Mouse (Mus musculus) splenic B cell, adult 2 months (primary cell): ENCODE data around the gene Iqsec2.
A peak's percentile ranks its signal among the peaks of the same experiment; 100 is the strongest.
"Not testable (repeated sequence)": the region's sequence is repeated elsewhere in the genome, so short reads cannot be mapped to it uniquely, and the experiment has no call there.

ENCODE experiments used
- DNase-seq: peaks from one replicate; pipeline ENCODE4 v3.0.0-alpha.2; 2011; ENCODE audit warnings: low read depth, low spot score
- H3K27me3 ChIP-seq: 2 replicates; pipeline ENCODE4 v1.6.1; 2012; ENCODE audit warnings: mild to moderate bottlenecking, low read length, moderate library complexity, mixed read lengths; ENCODE audit not compliant: control insufficient read depth, poor library complexity, insufficient read depth, severe bottlenecking
- H3K36me3 ChIP-seq: 2 replicates; pipeline ENCODE4 v1.6.1; 2012; ENCODE audit warnings: mild to moderate bottlenecking, low read length, moderate library complexity, mixed read lengths; ENCODE audit not compliant: control insufficient read depth, poor library complexity, insufficient read depth, severe bottlenecking

Iqsec2 gene

DNA sequence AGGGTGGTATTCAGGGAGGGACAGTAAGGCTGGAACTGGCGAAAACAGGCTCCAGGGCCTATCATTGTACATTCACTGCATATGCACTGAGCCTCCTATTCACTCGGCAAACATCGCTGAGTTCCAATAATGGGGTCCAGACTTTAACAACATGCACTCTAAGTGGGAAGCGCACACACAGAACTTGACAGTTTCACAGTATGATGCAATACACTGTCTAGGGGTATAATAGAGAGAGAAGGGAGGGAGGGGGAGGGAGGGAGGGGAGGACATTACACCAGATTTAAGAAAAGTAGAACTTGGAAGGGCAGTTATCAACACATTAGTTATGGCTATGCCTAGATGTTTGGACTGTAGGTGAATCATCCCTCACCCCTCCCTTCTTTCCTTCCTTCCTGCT, 59.2 kb downstream of the Iqsec2 start:
- no peaks in the 10 kb centered on the region for H3K27me3 ChIP-seq
- no peaks in the 10 kb centered on the region for H3K36me3 ChIP-seq
- no peak for DNase-seq

DNA sequence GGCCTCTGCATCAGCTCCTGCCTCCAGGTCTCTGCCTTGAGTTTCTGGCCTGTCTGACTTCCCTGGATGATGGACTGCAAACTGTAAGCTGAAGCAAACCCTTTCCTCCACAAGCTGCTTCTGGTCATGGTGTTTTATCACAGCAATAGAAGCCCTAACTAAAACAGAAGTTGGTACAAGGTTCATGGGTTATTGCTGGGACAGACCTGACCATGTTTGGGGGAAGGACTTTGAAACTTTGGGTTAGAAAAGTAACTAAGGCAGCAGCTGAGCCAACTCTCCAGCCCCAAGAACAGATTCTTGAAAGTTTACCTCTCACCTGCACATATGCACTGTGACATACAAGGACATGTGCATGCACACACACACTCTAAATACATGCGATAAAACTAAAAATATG, 61.4 kb downstream of the Iqsec2 start:
- DNase-seq, result no peak
- Histone ChIP-seq H3K27me3 (no peaks in the 10 kb centered on the region), H3K36me3 (no peaks in the 10 kb centered on the region)

DNA sequence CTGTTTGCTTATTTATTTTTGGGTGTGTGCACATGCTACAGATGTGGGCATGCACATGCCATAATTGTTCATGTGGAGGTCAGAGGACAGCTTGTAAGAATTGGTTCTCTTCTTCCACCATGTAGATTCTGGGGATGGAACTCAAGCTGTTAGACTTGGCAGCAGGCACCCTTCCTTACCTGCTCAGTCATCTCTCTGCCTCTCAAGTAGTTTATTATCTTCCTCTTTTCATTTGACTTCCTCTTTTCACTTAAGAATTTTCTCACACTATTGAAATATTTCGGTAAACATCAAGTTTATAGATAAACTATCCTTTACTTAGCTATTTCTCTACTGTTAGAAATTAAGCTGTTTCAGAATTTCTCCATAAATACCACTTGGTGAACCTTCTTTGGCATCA, 70.6 kb downstream of the Iqsec2 start:
- Histone ChIP-seq H3K27me3 (no peaks in the 10 kb centered on the region), H3K36me3 (no peaks in the 10 kb centered on the region)
- peak; percentile 3 for DNase-seq

DNA sequence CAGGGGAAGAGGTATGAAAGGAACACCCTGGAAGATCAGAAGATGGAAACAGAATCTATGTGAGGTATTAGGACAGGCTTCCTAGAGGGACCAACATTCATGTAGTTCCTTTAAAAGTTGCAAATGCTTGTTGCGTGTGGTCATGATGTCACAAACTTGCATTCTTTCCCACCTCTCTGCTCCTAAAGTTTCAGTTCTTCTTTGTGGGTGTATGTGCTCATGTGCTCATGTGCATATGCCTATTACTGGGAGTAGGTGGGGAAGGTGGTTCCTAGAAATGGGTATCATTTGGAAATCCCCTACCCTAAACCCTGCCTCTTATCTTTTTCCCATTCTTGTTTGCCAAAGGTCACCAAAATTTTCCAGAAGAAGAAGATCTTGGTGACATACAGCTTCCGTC, 74.5 kb downstream of the Iqsec2 start:
- H3K27me3 ChIP-seq, result no peaks in the 10 kb centered on the region
- DNase-seq, result peak; percentile 3

DNA sequence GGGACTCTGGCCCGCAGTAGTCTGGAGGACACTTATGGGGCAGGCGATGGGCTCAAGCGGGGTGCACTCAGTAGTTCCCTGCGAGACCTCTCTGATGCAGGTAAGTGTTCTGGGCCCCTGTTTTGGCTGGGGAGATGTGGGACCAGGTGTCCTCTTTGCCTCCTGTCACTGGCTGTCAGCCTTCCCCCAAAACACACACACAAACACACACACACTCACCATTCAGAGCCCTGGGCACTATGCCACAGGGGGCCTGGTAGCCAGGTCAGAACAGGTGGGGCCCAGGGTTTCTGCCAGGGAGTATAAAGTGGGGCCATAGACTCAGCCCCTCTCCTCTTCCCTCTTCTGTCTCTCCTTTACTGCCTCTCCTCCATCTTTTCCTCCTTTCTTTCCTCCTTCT, 77.7 kb downstream of the Iqsec2 start:
- no peaks in the 10 kb centered on the region for H3K27me3 ChIP-seq
- H3K36me3 ChIP-seq, result no peaks in the 10 kb centered on the region
- DNase-seq, result no peak

More for the DNA sequence above, 74.5 kb downstream of the Iqsec2 start:
- no peaks in the 10 kb centered on the region for H3K36me3 ChIP-seq

DNA sequence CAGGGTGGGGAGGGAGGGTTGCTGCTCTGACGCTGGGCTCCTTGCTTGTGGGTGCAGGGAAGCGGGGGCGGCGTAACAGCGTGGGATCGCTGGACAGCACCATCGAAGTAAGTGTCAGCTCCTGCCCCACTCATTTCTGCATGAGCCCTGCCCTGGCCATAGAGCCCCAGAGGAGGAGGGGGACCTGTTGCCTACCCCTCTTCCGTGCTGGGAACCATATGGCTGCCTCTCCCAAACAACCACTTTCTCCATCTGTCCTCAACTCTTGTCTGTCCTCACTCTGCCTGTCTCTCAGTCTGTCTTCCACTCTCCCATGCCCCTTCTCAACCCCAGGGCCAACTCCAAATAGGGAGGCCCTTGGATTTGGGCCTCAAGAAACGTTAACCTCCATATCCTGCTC, 78.2 kb downstream of the Iqsec2 start:
- DNase-seq, result no peak
- no peaks in the 10 kb centered on the region for H3K27me3 ChIP-seq
- no peaks in the 10 kb centered on the region for H3K36me3 ChIP-seq

DNA sequence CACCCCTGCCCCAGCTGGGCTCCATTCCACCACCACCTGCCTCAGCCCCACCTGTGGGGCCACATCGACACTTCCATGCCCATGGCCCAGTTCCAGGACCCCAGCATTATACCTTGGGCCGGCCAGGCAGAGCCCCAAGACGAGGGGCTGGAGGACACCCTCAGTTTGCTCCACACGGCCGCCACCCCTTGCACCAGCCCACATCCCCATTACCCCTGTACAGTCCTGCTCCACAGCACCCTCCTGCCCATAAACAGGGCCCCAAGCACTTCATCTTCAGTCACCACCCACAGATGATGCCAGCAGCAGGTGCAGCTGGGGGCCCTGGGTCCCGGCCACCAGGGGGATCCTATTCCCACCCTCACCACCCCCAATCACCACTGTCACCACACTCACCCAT, 79.2 kb downstream of the Iqsec2 start:
- Histone ChIP-seq H3K36me3 (no peaks in the 10 kb centered on the region), H3K27me3 (no peaks in the 10 kb centered on the region)
- no peak for DNase-seq

DNA sequence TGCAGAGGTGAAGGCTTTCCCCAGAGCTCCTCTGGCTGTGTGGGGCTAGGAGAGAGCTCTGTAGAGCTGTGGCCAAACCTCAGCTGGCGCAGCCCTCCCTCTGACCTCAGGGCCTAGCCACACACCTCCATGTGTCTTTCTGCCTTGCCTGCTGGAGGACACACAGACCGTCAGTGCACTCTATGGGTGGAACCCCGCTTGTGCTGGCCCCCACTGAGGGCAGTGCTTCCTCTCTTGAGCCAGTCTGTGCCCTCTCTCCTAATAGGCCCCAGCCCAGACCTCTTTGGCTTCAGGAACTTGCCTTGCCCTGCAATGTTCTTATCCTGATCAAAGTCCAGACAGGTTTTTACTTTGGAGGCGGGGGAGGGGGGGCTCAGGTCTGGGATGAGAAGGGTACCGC, 80.2 kb downstream of the Iqsec2 start:
- H3K27me3 ChIP-seq, result no peaks in the 10 kb centered on the region

DNA sequence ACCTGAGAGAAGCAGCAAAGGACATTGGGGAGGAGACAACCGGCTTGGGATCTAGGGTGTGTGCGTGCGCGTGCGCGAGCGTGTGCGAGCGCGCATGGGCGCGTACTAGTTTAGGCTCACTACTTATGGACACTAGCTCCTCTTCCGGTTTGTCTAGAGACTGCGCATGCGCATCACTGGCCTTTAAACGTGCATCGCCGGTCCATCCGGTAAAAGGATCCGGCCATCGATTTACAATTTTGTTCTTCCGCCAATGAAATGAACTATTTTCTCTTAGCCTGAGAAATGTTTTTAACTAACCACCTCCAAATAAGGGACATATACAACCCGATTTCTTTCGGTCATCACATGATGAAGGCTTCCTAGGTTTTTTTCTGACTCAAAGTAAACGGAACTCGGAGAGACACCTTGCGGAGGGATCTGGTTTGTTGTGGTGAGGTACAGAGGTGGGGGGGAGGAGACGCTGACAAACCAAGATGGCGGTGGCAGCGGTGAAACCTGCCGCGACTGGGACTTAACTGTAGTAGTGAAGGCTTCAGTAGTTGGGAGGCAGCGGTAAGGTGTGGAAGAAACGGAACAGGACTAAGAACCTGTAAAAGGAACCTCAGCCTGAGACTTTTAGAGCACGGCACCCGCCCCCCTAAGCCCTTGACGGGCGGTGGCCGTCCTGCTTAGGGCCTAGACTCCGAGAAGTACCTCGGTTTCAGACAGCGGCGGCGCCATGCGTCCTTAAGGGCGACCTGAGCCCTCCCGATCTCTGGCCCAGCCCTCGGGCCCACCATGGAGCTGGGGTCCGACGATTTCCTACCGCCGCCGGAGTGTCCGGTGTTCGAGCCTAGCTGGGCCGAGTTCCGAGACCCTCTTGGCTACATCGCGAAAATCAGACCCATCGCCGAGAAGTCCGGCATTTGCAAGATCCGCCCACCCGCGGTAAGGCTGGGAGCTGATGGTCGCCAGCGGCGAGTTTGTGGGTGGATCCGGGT, 89.0 kb downstream of the Iqsec2 start, which contains the start of gene Kdm5c:
TSS of gene Kdm5c (plus strand) at position 240 of the 983 bp plus-strand sequence.
- Histone ChIP-seq H3K27me3 (no peaks in the 10 kb centered on the region), H3K36me3 (no peaks in the 10 kb centered on the region)
- peak; percentile 97 for DNase-seq

More for the DNA sequence above, 80.2 kb downstream of the Iqsec2 start:
- no peaks in the 10 kb centered on the region for H3K36me3 ChIP-seq
- no peak for DNase-seq

DNA sequence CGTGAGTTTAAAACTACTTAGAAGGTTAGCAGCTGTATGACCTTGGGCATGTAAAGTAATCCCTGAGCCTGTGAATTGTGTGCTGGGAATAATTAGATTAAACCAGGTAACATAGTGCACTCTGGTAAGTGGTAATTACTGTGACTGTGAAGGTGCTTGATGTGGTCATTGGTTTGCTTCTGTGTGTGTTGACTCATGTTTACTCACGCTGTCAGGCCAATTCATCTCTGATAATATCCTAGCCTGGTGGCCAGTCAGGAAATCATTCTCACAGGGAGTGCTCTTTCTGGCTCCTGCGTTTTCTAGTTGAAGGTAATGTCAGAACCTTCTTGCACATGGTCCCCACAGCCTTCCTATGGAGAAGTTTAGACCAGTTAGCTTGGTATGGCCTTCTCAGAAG, 90.1 kb downstream of the Iqsec2 start:
- H3K36me3 ChIP-seq, result no peaks in the 10 kb centered on the region
- H3K27me3 ChIP-seq, result no peaks in the 10 kb centered on the region
- DNase-seq, result no peak

DNA sequence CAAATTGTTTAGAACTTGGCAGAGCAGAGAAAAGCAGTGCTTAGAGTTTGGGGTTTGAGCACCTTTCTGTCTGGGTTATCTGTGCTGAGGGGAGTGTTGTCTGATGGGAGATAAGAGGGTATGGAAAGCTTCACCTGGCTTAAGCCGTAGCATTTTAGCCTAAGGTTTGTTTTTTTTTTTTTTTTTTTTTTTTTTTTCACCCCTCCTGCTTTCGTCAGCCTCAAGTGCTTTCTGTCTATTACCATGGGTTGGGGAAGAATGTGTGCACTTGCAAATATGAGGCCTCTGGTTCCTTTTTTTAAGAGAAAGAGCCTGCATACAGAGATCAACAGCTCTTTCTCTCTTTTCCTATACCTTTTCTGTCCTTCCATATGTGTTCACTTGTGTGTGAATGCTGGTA, 91.7 kb downstream of the Iqsec2 start:
- peaks cover 6% of the 10 kb centered on the region for H3K36me3 ChIP-seq
- H3K27me3 ChIP-seq, result no peaks in the 10 kb centered on the region
- no peak for DNase-seq

DNA sequence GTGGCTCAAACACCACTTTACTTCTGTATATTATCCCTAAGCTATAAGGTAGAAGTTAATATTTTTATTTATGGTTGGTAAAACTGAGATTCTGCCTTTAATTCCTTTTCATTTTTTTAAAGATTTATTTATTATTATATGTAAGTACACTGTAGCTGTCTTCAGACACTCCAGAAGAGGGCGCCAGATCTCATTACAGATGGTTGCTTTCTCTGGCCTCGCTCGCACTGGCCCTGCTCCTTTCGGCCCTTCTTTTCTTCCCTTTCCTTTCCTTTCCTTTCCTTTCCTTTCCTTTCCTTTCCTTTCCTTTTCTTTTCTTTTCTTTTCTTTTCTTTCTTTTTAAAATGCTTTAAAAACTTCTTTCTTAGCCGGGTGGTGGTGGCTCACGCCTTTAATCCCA, 99.1 kb downstream of the Iqsec2 start:
- DNase-seq, H3K27me3 ChIP-seq, H3K36me3 ChIP-seq: not testable (repeated sequence)

DNA sequence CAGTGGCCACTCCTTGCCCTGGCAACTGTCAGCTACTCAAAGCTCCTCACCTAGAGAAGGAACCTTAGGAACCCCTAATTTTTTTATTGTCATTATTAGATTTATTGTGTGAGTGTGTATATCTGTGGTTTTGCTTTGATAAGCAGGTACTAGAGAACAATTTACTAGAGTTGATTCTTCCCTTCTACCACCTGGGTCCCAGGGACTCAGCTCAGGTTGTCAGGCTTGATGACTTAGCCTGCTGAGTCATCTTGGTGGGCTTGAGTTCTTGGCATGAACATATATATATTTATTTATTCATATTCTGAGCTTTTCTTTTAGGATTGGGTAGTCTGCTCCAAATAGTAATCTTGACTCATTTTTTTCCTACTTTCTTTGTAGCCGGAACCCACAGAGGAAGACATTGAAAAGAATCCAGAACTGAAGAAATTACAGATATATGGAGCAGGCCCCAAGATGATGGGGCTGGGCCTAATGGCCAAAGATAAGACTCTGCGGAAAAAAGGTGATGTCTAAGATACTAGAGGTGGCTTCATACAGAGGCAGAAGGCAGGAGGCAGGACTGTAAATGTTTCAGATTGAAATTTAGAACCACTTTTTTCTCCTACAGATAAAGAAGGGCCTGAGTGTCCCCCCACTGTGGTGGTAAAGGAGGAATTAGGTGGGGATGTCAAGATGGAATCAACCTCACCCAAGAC, 100.6 kb downstream of the Iqsec2 start:
- DNase-seq, result no peak
- no peaks in the 10 kb centered on the region for H3K27me3 ChIP-seq

DNA sequence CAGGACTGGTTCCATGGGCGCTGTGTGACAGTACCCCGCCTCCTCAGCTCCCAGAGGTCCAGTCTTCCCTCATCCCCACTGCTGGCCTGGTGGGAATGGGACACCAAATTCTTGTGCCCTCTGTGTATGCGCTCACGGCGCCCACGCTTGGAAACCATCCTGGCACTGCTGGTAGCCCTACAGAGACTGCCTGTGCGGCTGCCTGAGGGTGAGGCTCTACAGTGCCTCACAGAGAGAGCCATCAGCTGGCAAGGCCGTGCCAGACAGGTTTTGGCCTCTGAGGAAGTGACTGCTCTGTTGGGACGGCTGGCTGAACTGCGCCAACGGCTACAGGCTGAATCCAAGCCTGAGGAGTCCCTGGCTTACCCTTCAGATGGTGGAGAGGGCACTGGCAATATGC, 127.1 kb downstream of the Iqsec2 start:
- DNase-seq, result no peak
- peaks cover 8% of the 10 kb centered on the region; the same call in 1 of the 2 replicates for H3K36me3 ChIP-seq
- no peaks in the 10 kb centered on the region for H3K27me3 ChIP-seq

More for the DNA sequence above, 100.6 kb downstream of the Iqsec2 start:
- peaks cover 11% of the 10 kb centered on the region; the same call in 1 of the 2 replicates for H3K36me3 ChIP-seq
